Comparison of ENCODE assay signal across 26 mouse cellular contexts in genomic region chr7:17048431-17049190, GRCm38 (mm10). TPM values are rescaled to one million over a fixed set of nuclear protein-coding genes. Genes with fewer than 3 reads are reported as not detected.
A peak's percentile ranks its signal among the peaks of the same experiment; 100 is the strongest.
DNase-seq lines count a peak whose midpoint lies in the region; ATAC-seq lines count a peak whose summit lies in the region.
"Had no signal": no experiment of that assay in that cellular context is flagged by ENCODE, and none has a peak within 500 bp of the region (broad histone marks: within the 10 kb centered on the region; RNA-seq: fewer than 3 reads in every experiment).

No protein-coding gene starts in this region.

- H3K27me3 ChIP-seq in forebrain, embryonic 11.5 days (ENCODE audit: control insufficient read depth, insufficient read depth, low read length): no peaks in the 10 kb centered on the region
- no peaks in the 10 kb centered on the region for H3K27me3 ChIP-seq in forebrain, embryonic 13.5 days
- no peaks in the 10 kb centered on the region for H3K27me3 ChIP-seq in liver, embryonic 11.5 days (replicated peaks; ENCODE audit: control insufficient read depth, insufficient read depth, low read length)
- H3K27me3 ChIP-seq: forebrain, embryonic 15.5 days; heart, embryonic 12.5 days; limb, embryonic 12.5 days; liver, embryonic 13.5 days had no signal

- no peak overlapping the region for H3K4me3 ChIP-seq in forebrain, embryonic 11.5 days (ENCODE audit: low read depth, low read length)
- no peak overlapping the region for H3K4me3 ChIP-seq in forebrain, embryonic 13.5 days
- no peak overlapping the region for H3K4me3 ChIP-seq in liver, embryonic 11.5 days (ENCODE audit: low read depth, low read length)
- H3K4me3 ChIP-seq: forebrain, embryonic 15.5 days; heart, embryonic 12.5 days; limb, embryonic 12.5 days; liver, embryonic 13.5 days had no signal

- no peak overlapping the region for H3K27ac ChIP-seq in forebrain, embryonic 11.5 days (ENCODE audit: low read depth, low read length)
- no peak overlapping the region for H3K27ac ChIP-seq in forebrain, embryonic 13.5 days
- H3K27ac ChIP-seq in liver, embryonic 11.5 days (ENCODE audit: low read depth, low read length): no peak overlapping the region
- H3K27ac ChIP-seq: forebrain, embryonic 15.5 days; hindbrain, embryonic 14.5 days; kidney, postnatal 0 days; limb, embryonic 12.5 days; liver, embryonic 13.5 days had no signal

- ATAC-seq in forebrain, embryonic 11.5 days (replicated peaks; ENCODE audit: low FRiP score): no peak
- ATAC-seq in forebrain, embryonic 13.5 days: no peak
- ATAC-seq in liver, embryonic 11.5 days (replicated peaks; ENCODE audit: low FRiP score): no peak
- ATAC-seq: forebrain, embryonic 15.5 days; midbrain, embryonic 16.5 days had no signal

- H3K9me3 ChIP-seq in forebrain, embryonic 11.5 days (ENCODE audit: control insufficient read depth, low read length): no peaks in the 10 kb centered on the region
- H3K9me3 ChIP-seq in forebrain, embryonic 13.5 days (replicated peaks): no peaks in the 10 kb centered on the region
- no peaks in the 10 kb centered on the region for H3K9me3 ChIP-seq in liver, embryonic 11.5 days (ENCODE audit: control insufficient read depth, low read length)
- H3K9me3 ChIP-seq: forebrain, embryonic 15.5 days; G1E; limb, embryonic 12.5 days; liver, embryonic 13.5 days had no signal

- no peak overlapping the region for H3K4me2 ChIP-seq in forebrain, embryonic 11.5 days (ENCODE audit: low read depth, low read length, severe bottlenecking)
- no peak overlapping the region for H3K4me2 ChIP-seq in forebrain, embryonic 13.5 days
- no peak overlapping the region for H3K4me2 ChIP-seq in liver, embryonic 11.5 days
- H3K4me2 ChIP-seq: forebrain, embryonic 15.5 days; heart, embryonic 12.5 days; hindbrain, embryonic 14.5 days; limb, embryonic 12.5 days; liver, embryonic 13.5 days had no signal

- WGBS in forebrain, embryonic 11.5 days: 87% methylated on average over 10 of the region's 10 CpGs
- 86% methylated on average over 10 of the region's 10 CpGs for WGBS in forebrain, embryonic 13.5 days
- 88% methylated on average over 10 of the region's 10 CpGs for WGBS in liver, embryonic 11.5 days

- H3K36me3 ChIP-seq in forebrain, embryonic 11.5 days (ENCODE audit: control insufficient read depth, insufficient read depth, low read length): no peaks in the 10 kb centered on the region
- H3K36me3 ChIP-seq in forebrain, embryonic 13.5 days (ENCODE audit: poor library complexity, severe bottlenecking): peaks cover 28% of the 10 kb centered on the region
- H3K36me3 ChIP-seq in liver, embryonic 11.5 days (ENCODE audit: control insufficient read depth, insufficient read depth, low read length): peaks cover 51% of the 10 kb centered on the region
- H3K36me3 ChIP-seq: forebrain, embryonic 15.5 days had no signal

- peak; percentile 40 for DNase-seq in forebrain, embryonic 11.5 days (ENCODE audit: low spot score)
- peak; percentile 26 for DNase-seq in liver, embryonic 11.5 days (ENCODE audit: low spot score)
- DNase-seq in liver: no peak
- DNase-seq in urinary bladder, adult 2 months (ENCODE audit: low spot score): peak; percentile 17
- no peak for DNase-seq in urinary bladder, postnatal 36 days (ENCODE audit: low spot score in 2 of 2)
- DNase-seq in layer of hippocampus, adult 8-10 months (ENCODE audit: low spot score in 2 of 2): no peak
- DNase-seq in cerebellum, adult 8-10 months: no peak
- DNase-seq: adrenal gland, adult 8-10 months; cerebellum, adult 9-10 months; cerebellum, postnatal 36 days; kidney, adult 8-10 months; kidney, postnatal 4 days; liver, embryonic 13.5 days; lung, adult 2 months; lung, postnatal 10 days had no signal

- no peaks in the 10 kb centered on the region for H3K4me1 ChIP-seq in forebrain, embryonic 11.5 days (replicated peaks; ENCODE audit: control insufficient read depth, insufficient read depth, low read length)
- H3K4me1 ChIP-seq in forebrain, embryonic 13.5 days: no peaks in the 10 kb centered on the region
- peaks cover 6% of the 10 kb centered on the region for H3K4me1 ChIP-seq in liver, embryonic 11.5 days (replicated peaks; ENCODE audit: control insufficient read depth, insufficient read depth, low read length)
- H3K4me1 ChIP-seq: forebrain, embryonic 15.5 days; limb, embryonic 12.5 days had no signal

- H3K9ac ChIP-seq in forebrain, embryonic 11.5 days (ENCODE audit: low read length): no peak overlapping the region
- H3K9ac ChIP-seq in forebrain, embryonic 13.5 days: no peak overlapping the region
- no peak overlapping the region for H3K9ac ChIP-seq in liver, embryonic 11.5 days (ENCODE audit: low read depth, low read length)
- H3K9ac ChIP-seq: forebrain, embryonic 15.5 days; heart, embryonic 12.5 days; hindbrain, embryonic 14.5 days; limb, embryonic 12.5 days; liver, embryonic 13.5 days had no signal

RNA-seq across cellular contexts. Expression of gene Hif3a, which starts 13.6 kb away (rescaled TPM):
- polyA plus RNA-seq in forebrain, embryonic 11.5 days (2014; fragmentation: Nextera tagmentation; extraction: Ambion mirVana): 8.6 and 10.4 TPM in 2 replicates
- 4.7 and 5.8 TPM in 2 replicates for polyA plus RNA-seq in forebrain, embryonic 13.5 days (2015; fragmentation: Nextera tagmentation; extraction: Ambion mirVana)
- polyA plus RNA-seq in liver, embryonic 11.5 days (2014; fragmentation: Nextera tagmentation; extraction: Ambion mirVana): 28.3 and 32.1 TPM in 2 replicates
- polyA plus RNA-seq in urinary bladder, adult 2 months (2012; rRNA removed): 1.5 and 4.1 TPM in 2 replicates
- total RNA-seq in layer of hippocampus, adult 8-10 months (2022): 10 to 100 TPM in 2 of 4 experiments, 1 to 10 TPM in 2; 8.3 to 14.6 (median 11.2) TPM
- total RNA-seq: neutrophil, adult 5-6 weeks had no signal
- polyA plus RNA-seq: C2C12 had no signal

RNA-seq across cellular contexts. Expression of gene Ppp5c, which starts 20.9 kb away (rescaled TPM):
- polyA plus RNA-seq in forebrain, embryonic 11.5 days (2014; fragmentation: Nextera tagmentation; extraction: Ambion mirVana): 123 and 132 TPM in 2 replicates
- polyA plus RNA-seq in forebrain, embryonic 13.5 days (2015; fragmentation: Nextera tagmentation; extraction: Ambion mirVana): 103 and 113 TPM in 2 replicates
- 124 and 128 TPM in 2 replicates for polyA plus RNA-seq in liver, embryonic 11.5 days (2014; fragmentation: Nextera tagmentation; extraction: Ambion mirVana)
- 104 and 116 TPM in 2 replicates for polyA plus RNA-seq in urinary bladder, adult 2 months (2012; rRNA removed)
- total RNA-seq in layer of hippocampus, adult 8-10 months (2022): 100 to 1,000 TPM; 147 to 166 (median 151) TPM

RNA-seq across cellular contexts. Expression of gene Psg16, which starts 25.2 kb away (rescaled TPM):
- 0.39 TPM in 1 of 2 replicates, not detected in the other for polyA plus RNA-seq in forebrain, embryonic 11.5 days (2014; fragmentation: Nextera tagmentation; extraction: Ambion mirVana)
- 0.53 and 1.3 TPM in 2 replicates for polyA plus RNA-seq in forebrain, embryonic 13.5 days (2015; fragmentation: Nextera tagmentation; extraction: Ambion mirVana)
- polyA plus RNA-seq in liver, embryonic 11.5 days (2014; fragmentation: Nextera tagmentation; extraction: Ambion mirVana): 0.12 TPM in 2 replicates
- polyA plus RNA-seq in urinary bladder, adult 2 months (2012; rRNA removed): 0.08 and 0.18 TPM in 2 replicates
- total RNA-seq in layer of hippocampus, adult 8-10 months (2022): 1 to 10 TPM; 3.2 to 4.9 (median 3.8) TPM
- polyA plus RNA-seq: C2C12; spleen, adult 2 months had no signal

RNA-seq across cellular contexts. Expression of gene Ccdc8, which starts 56.1 kb away (rescaled TPM):
- polyA plus RNA-seq in forebrain, embryonic 11.5 days (2014; fragmentation: Nextera tagmentation; extraction: Ambion mirVana): 19.0 and 19.5 TPM in 2 replicates
- polyA plus RNA-seq in forebrain, embryonic 13.5 days (2015; fragmentation: Nextera tagmentation; extraction: Ambion mirVana): 6.0 and 8.6 TPM in 2 replicates
- 13.2 and 13.5 TPM in 2 replicates for polyA plus RNA-seq in liver, embryonic 11.5 days (2014; fragmentation: Nextera tagmentation; extraction: Ambion mirVana)
- 9.5 and 9.6 TPM in 2 replicates for polyA plus RNA-seq in urinary bladder, adult 2 months (2012; rRNA removed)
- total RNA-seq in layer of hippocampus, adult 8-10 months (2022): 1 to 10 TPM; 2.0 to 2.6 (median 2.3) TPM
- total RNA-seq: neutrophil, adult 5-6 weeks had no signal

Comparison
In these comparisons a context has a peak if more than half of its experiments do, and no peak if none do; other contexts are left out.
1. DNase-seq: peak in forebrain, embryonic 11.5 days (single experiment), liver, embryonic 11.5 days (single experiment) and urinary bladder, adult 2 months (single experiment); none in liver (single experiment), urinary bladder, postnatal 36 days (0 of 2), layer of hippocampus, adult 8-10 months (0 of 2) and cerebellum, adult 8-10 months (single experiment).